Mouse (Mus musculus): ENCODE measurements around the gene Pkp3. TPM values are rescaled to one million over a fixed set of nuclear protein-coding genes. Genes with fewer than 3 reads are reported as not detected.

Gene Pkp3
- polyA plus RNA-seq, 1 experiment from 2014 or later, result 24.6 TPM

GRCm38 (mm10) chr7:141047581-141048225, 30.3 kb upstream of the Pkp3 start:
- H3K9me3 ChIP-seq, result no peaks in the 10 kb centered on the region
- WGBS, result 10% methylated on average over 16 of the region's 19 CpGs
- peaks cover 19% of the 10 kb centered on the region for H3K4me1 ChIP-seq (replicated peaks)
- peak overlapping the region; percentile 75 for H3K4me2 ChIP-seq (replicated peaks)
- no peaks in the 10 kb centered on the region for H3K27me3 ChIP-seq (replicated peaks)
- peak; percentile 89 for ATAC-seq
- peak overlapping the region; percentile 36 for H3K9ac ChIP-seq
- peak overlapping the region; percentile 30 for H3K4me3 ChIP-seq (replicated peaks)
- peak overlapping the region; percentile 90 for H3K27ac ChIP-seq
- no peaks in the 10 kb centered on the region for H3K36me3 ChIP-seq

GRCm38 (mm10) chr7:141048226-141049218, 29.5 kb upstream of the Pkp3 start:
- H3K4me2 ChIP-seq (replicated peaks), result peak overlapping the region; percentile 75
- H3K9ac ChIP-seq, result peak overlapping the region; percentile 36
- no peaks in the 10 kb centered on the region for H3K9me3 ChIP-seq
- H3K4me3 ChIP-seq (replicated peaks), result peak overlapping the region; percentile 30
- peaks cover 14% of the 10 kb centered on the region for H3K4me1 ChIP-seq (replicated peaks)
- ATAC-seq, result peak; percentile 92
- H3K27ac ChIP-seq, result peak overlapping the region; percentile 90
- H3K36me3 ChIP-seq, result no peaks in the 10 kb centered on the region
- WGBS, result 10% methylated on average over 21 of the region's 21 CpGs
- H3K27me3 ChIP-seq (replicated peaks), result no peaks in the 10 kb centered on the region

- Histone ChIP-seq H3K9ac (no peak overlapping the region), H3K27ac (no peak overlapping the region), H3K36me3 (no peaks in the 10 kb centered on the region), H3K9me3 (no peaks in the 10 kb centered on the region), H3K4me1 (replicated peaks) (peaks cover 14% of the 10 kb centered on the region), H3K4me2 (replicated peaks) (no peak overlapping the region), H3K4me3 (replicated peaks) (no peak overlapping the region), H3K27me3 (replicated peaks) (no peaks in the 10 kb centered on the region)
- 70% methylated on average over 2 of the region's 2 CpGs for WGBS
- no peak for ATAC-seq
Observed at GRCm38 (mm10) chr7:141049326-141049725, 28.7 kb upstream of the Pkp3 start.

- Histone ChIP-seq H3K36me3 (no peaks in the 10 kb centered on the region), H3K9ac (no peak overlapping the region), H3K9me3 (no peaks in the 10 kb centered on the region), H3K4me3 (replicated peaks) (no peak overlapping the region), H3K4me1 (replicated peaks) (peaks cover 14% of the 10 kb centered on the region), H3K27ac (no peak overlapping the region), H3K27me3 (replicated peaks) (no peaks in the 10 kb centered on the region), H3K4me2 (replicated peaks) (no peak overlapping the region)
- WGBS, result 62% methylated on average over 17 of the region's 17 CpGs
- no peak for ATAC-seq
Observed at GRCm38 (mm10) chr7:141051060-141051685, 26.8 kb upstream of the Pkp3 start.

- Histone ChIP-seq H3K9ac (no peak overlapping the region), H3K27me3 (replicated peaks) (no peaks in the 10 kb centered on the region), H3K9me3 (no peaks in the 10 kb centered on the region), H3K4me2 (replicated peaks) (no peak overlapping the region), H3K27ac (no peak overlapping the region), H3K4me3 (replicated peaks) (no peak overlapping the region), H3K36me3 (no peaks in the 10 kb centered on the region), H3K4me1 (replicated peaks) (peaks cover 11% of the 10 kb centered on the region)
- no peak for ATAC-seq
- WGBS, result 83% methylated on average over 4 of the region's 4 CpGs
Observed at GRCm38 (mm10) chr7:141052016-141052415, 26.0 kb upstream of the Pkp3 start.

GRCm38 (mm10) chr7:141052421-141052820, 25.6 kb upstream of the Pkp3 start:
- H3K36me3 ChIP-seq, result no peaks in the 10 kb centered on the region
- no peaks in the 10 kb centered on the region for H3K9me3 ChIP-seq
- no peaks in the 10 kb centered on the region for H3K27me3 ChIP-seq (replicated peaks)
- H3K9ac ChIP-seq, result no peak overlapping the region
- H3K27ac ChIP-seq, result no peak overlapping the region
- peaks cover 7% of the 10 kb centered on the region for H3K4me1 ChIP-seq (replicated peaks)
- H3K4me2 ChIP-seq (replicated peaks), result no peak overlapping the region
- 73% methylated on average over 2 of the region's 2 CpGs for WGBS
- no peak for ATAC-seq
- no peak overlapping the region for H3K4me3 ChIP-seq (replicated peaks)

GRCm38 (mm10) chr7:141055785-141056184, 22.2 kb upstream of the Pkp3 start:
- no peaks in the 10 kb centered on the region for H3K27me3 ChIP-seq (replicated peaks)
- H3K9ac ChIP-seq, result no peak overlapping the region
- no peaks in the 10 kb centered on the region for H3K9me3 ChIP-seq
- peaks cover 6% of the 10 kb centered on the region; the same call in 1 of the 2 replicates for H3K4me1 ChIP-seq (replicated peaks)
- no peak overlapping the region for H3K27ac ChIP-seq
- no peaks in the 10 kb centered on the region for H3K36me3 ChIP-seq
- no peak overlapping the region for H3K4me3 ChIP-seq (replicated peaks)
- H3K4me2 ChIP-seq (replicated peaks), result no peak overlapping the region
- no peak for ATAC-seq
- WGBS, result 77% methylated on average over 4 of the region's 4 CpGs

- peaks cover 13% of the 10 kb centered on the region for H3K4me1 ChIP-seq (replicated peaks)
- H3K36me3 ChIP-seq, result no peaks in the 10 kb centered on the region
- ATAC-seq, result no peak
- WGBS, result 81% methylated on average over 6 of the region's 6 CpGs
- H3K27me3 ChIP-seq (replicated peaks), result no peaks in the 10 kb centered on the region
- no peak overlapping the region for H3K4me3 ChIP-seq (replicated peaks)
- no peak overlapping the region for H3K4me2 ChIP-seq (replicated peaks)
- no peak overlapping the region for H3K9ac ChIP-seq
- no peak overlapping the region for H3K27ac ChIP-seq
- no peaks in the 10 kb centered on the region for H3K9me3 ChIP-seq
Observed at GRCm38 (mm10) chr7:141056976-141057375, 21.0 kb upstream of the Pkp3 start.

GRCm38 (mm10) chr7:141057541-141057940, 20.5 kb upstream of the Pkp3 start:
- no peaks in the 10 kb centered on the region for H3K36me3 ChIP-seq
- no peak for ATAC-seq
- no peak overlapping the region for H3K27ac ChIP-seq
- H3K9me3 ChIP-seq, result no peaks in the 10 kb centered on the region
- no peak overlapping the region for H3K4me2 ChIP-seq (replicated peaks)
- H3K9ac ChIP-seq, result no peak overlapping the region
- H3K4me3 ChIP-seq (replicated peaks), result no peak overlapping the region
- 97% methylated on average over 1 of the region's 1 CpGs for WGBS
- peaks cover 17% of the 10 kb centered on the region for H3K4me1 ChIP-seq (replicated peaks)
- H3K27me3 ChIP-seq (replicated peaks), result no peaks in the 10 kb centered on the region

- Histone ChIP-seq H3K9me3 (no peaks in the 10 kb centered on the region), H3K4me2 (replicated peaks) (no peak overlapping the region), H3K27me3 (replicated peaks) (no peaks in the 10 kb centered on the region), H3K27ac (no peak overlapping the region), H3K36me3 (no peaks in the 10 kb centered on the region), H3K4me1 (replicated peaks) (peaks cover 18% of the 10 kb centered on the region), H3K9ac (no peak overlapping the region), H3K4me3 (replicated peaks) (no peak overlapping the region)
- 89% methylated on average over 14 of the region's 14 CpGs for WGBS
- ATAC-seq, result no peak
Observed at GRCm38 (mm10) chr7:141058601-141059341, 19.2 kb upstream of the Pkp3 start.

- Histone ChIP-seq H3K4me1 (replicated peaks) (peaks cover 20% of the 10 kb centered on the region), H3K27me3 (replicated peaks) (no peaks in the 10 kb centered on the region), H3K4me3 (replicated peaks) (peak overlapping the region; percentile 68), H3K4me2 (replicated peaks) (peak overlapping the region; percentile 88), H3K9me3 (no peaks in the 10 kb centered on the region), H3K9ac (peak overlapping the region; percentile 64), H3K36me3 (no peaks in the 10 kb centered on the region), H3K27ac (no peak overlapping the region)
- WGBS, result 54% methylated on average over 2 of the region's 2 CpGs
- ATAC-seq, result peak; percentile 22; the same call in 1 of the 2 replicates
Observed at GRCm38 (mm10) chr7:141059929-141060328, 18.1 kb upstream of the Pkp3 start.

All from intestine, embryonic 15.5 days (tissue).